Mouse (Mus musculus) heart, postnatal 36 days (tissue): ENCODE data around the gene Rcor2. TPM values are rescaled to one million over a fixed set of nuclear protein-coding genes. Genes with fewer than 3 reads are reported as not detected.

Experiments used
- DNase-seq, 2 experiments: peaks; one replicate each; pipeline ENCODE4 v3.0.0; 2021 to 2022
- intact Hi-C: fragments of 180-260 bp; cut with DNase I; formaldehyde crosslinking; loops from one replicate; pipeline ENCODE4 v1.15.1; 2025
- total RNA-seq, 2 experiments: library from RNA; stranded (reverse); gene quantifications; 2 replicates each; pipeline ENCODE4 v1.2.3; 2021

The Rcor2 gene
- total RNA-seq, 2 experiments from 2014 or later: 5.4 to 7.8 TPM

DNA sequence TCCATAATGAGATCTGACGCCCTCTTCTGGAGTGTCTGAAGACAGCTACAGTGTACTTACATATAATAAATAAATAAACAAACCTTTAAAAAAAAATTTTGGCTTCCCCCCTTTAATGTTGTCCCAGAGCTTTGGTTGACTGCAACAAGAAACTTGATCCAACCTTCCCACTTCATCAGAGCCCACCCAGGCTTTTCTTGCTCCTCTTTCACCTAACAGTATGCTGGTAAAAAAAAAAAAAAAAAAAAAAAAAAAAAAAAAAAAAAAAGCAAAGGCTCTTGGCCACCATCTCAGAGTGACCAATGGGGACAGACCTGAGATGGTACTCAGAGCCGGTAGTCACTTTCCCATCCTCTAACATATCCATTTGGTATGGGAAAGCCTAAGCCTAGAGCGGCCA is 21.2 kb downstream of the Rcor2 start:
- no peak for DNase-seq
- intact Hi-C loops: no loop called here

DNA sequence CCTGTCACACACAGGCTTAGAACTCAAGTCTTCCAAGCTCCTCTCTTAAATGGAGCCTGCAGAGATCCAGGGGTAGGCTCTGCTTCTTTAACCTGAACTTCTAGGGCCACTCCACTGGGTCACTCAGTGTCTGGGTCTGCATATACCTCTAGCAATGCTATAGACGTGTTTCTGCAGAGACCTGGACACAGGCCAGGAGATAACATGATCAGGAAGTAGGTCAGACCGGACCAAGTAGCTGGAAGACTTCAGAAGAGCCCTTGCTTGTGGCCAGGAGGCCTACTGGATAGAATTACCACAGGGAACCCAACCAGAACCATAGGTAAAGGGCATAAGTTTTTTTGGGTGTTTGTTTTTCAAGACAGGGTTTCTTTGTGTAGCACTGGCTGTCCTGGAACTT is 22.6 kb downstream of the Rcor2 start:
- intact Hi-C loops: no loop called here
- no peak for DNase-seq

DNA sequence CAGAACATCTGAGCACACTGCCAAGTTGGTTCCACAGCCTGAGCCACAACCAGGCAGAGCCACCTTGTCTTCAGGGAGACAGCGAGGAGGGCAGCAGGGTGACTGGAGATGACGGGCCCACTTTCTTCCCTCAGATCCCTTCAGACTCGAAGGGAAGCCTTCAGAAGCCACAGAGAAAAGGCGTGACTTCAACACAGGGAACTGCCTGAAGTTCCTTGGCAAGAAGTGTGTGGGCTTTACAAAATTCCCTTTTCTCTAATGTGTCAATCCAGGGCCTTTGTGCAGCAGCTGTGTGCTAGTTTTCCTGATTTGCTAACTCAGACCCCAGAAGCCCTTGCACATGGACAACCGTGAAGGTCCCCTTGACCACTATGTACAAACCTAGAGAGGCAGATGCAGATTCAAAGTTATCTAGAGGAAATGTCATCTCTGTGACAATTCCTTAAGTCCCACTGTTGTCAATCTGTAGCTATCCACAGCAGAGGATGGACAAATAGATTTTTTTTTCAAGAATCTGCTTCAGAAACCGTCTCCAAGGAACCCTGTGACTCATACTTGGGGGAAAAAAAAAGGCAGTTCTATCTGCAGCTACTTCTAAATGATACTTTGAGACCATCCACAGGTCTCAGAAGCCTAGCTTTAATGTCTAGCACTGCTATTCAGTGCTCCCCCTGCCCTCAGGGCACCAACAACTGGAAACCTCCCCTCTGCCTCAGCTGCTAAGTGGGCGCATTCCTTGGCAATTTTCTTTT is 25.0 kb downstream of the Rcor2 start:
- DNase-seq: no peak
- intact Hi-C loops: no loop called here

DNA sequence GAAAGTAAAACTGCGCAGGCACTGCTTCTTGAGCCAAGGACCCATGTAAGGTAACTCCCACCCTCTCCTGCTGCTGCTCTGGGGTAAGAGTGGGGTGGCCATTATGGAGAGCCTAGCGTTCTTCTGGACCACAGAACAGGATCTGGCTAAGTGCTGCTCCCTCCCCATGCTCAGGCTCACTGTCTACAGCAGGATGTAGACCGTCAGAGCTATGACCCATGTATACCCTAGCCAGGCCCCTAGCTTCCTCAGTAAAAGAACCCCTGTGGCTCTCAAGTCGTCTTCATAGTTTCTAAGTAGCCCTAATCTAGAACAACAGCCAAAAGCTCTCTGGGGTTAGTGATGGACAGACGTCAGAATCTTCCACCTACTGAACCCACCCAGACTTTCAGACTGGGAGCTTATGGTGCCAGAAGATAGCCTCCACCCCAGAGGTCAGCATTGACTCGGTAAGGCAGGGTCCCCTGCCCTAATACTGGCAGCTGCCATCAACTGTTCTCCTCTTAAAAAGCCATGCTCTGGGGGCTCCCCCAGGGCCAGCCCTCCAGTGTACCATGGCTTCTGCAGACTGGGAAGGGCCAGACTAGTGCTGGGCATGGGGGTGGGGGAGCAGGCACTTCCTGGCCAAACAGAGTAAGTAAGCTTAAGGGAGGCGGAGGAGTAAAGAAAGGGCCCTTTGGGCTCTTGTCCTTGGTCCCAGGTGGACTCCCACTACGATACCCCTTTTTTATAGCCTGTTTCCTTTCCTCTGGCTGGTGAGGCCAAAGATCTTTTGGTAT is 27.2 kb downstream of the Rcor2 start:
- intact Hi-C loops: no loop called here

DNA sequence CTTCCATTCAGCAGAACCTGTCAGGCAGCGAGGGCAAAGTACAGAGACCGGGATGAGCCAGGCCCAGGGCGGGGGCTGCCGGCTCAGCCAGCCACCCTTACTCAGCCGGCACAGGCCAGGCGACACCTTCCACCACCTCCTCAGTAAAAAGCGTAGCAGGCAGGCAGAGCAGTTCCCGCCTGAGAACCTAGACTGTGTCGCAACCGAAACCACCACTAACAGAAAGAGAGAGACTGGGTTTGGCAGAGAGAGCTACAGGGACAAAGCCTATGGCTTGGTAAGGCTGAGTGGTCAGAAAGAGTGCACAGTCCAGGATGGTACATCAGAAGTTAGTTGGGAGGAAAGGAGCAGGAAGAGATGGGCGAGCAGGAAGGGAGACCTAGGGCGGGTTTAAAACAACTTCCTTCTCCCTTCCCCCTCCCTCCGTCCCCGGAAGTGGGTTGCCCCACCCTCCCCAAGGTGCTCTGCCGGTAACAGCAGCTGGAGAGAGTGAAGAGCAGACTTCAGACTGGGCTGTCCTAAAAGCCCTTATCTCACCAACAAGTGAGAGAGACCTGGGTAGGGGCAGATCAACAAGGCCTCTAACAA is 28.0 kb downstream of the Rcor2 start:
- peak in 1 of 2 experiments; percentile 33 for DNase-seq
- intact Hi-C loops: no loop called here

More for the DNA sequence above, 27.2 kb downstream of the Rcor2 start:
- no peak for DNase-seq

DNA sequence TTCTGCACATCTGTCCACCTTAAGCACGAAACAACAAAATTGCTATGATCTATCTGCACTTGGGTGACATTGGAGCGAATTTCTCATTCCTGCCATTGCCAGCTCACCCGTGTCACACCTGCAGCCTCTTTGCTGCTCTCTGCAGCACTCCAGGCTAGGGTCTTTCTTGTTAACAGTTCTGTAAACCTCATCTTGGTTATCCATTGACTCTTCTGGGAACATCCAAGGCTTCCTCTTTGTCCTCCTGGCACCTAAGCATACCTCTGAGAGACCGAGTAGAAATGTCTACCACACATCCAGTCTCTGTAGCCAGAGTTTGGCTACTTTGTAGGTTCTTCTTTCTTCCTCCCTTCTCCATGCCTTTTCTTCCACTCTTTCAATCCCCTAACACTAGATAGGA is 28.8 kb downstream of the Rcor2 start:
- intact Hi-C loops: no loop called here
- no peak for DNase-seq

DNA sequence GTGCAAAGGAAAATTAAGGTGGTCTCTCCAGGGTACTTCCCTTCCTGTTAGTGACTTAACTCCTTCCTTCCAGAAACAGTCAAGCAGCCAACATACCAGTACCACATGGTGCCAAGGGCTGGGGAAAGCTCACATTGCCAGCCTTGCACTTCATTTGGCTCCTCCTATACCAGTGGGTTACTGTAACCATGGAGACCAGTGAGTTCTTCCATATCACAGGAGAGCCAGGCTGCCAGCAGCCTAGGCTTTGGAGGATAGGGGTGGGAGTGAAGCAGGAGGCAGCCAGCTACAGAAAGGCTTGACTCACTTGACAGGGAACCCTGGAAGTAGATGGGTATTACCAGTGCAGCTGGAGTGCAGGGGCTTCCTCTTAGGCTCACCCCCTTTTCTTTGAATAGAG is 31.9 kb downstream of the Rcor2 start:
- intact Hi-C loops: no loop called here
- DNase-seq: no peak

DNA sequence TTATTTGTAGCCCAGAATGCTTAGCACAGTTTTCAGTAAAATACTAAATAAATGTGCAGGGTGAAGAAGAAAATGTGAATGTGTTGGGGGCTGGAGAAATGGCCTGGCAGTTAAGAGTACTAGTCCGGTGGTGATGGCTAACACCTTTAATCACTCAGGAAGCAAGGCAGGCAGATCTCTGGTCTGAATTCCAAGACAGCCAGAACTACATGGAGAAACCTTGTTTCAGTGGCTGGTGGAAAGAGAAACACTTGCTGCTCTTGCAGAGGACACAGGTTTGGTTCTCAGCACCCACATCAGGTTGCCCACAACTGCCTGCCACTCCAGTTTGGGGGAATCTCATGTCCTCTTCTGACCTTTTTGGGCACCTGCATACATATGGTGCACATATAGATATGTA is 33.0 kb downstream of the Rcor2 start:
- DNase-seq: no peak
- intact Hi-C loops: loop anchor here (5.0 kb wide), 1 partner anchor 37 kb away; no protein-coding TSS in a partner anchor

DNA sequence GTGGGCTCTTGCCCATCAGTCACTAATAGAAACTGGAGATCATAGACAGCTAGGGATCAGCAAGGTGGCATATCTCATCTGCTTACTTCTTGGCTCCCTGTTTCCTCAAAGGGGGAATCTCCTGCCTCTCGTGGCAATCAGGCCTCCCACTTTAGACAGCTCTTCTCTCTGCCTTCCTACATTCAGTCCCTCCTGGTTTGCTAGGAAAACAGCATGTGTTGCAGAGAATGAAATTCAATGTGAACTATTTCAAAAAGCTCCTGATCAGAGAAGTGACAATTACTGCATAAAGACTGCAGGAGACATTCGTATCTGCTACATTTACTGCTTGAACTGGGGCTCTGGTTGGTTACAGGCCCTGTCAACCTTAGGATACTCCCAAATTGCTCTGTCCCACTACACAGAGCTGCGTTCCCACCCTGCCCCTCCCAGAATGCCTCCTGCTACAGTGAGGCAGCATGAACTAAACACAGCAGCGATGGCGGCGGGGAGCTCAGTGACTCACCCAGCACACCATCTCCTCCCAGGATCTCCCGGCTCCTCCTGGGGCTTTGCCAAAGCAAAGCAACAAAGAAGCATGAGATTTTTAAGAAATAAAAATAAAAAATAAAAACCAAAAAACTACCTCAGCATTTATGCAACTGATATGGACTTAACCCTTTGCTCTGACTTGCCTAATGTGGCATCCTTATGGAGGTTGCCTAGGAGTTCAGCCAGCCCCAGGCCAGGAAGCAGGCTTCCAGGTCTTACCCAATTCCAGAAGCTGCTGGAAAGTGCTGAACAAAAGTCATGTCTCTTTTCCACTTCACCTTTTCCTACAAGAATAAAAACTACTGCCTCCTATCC is 34.7 kb downstream of the Rcor2 start:
- DNase-seq: no peak
- intact Hi-C loops: loop anchor here (5.0 kb wide), 1 partner anchor 35 kb away; no protein-coding TSS in a partner anchor

DNA sequence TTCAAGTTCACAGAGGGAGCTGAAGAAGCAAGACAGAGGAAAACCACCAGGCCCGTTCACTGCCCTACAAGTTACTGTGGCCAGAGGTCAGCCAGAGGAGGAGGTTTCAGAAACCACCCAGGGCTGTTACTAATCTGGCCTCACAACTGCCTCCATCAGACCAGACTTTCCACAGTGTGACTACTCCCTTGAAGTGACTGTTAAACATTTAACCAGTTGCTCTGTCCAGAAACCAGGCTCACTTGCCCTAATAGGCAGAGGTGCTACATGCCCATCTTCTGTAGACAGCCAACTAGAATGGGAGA is 35.3 kb downstream of the Rcor2 start:
- DNase-seq: no peak
- intact Hi-C loops: loop anchor here (5.0 kb wide), 1 partner anchor 35 kb away; no protein-coding TSS in a partner anchor

DNA sequence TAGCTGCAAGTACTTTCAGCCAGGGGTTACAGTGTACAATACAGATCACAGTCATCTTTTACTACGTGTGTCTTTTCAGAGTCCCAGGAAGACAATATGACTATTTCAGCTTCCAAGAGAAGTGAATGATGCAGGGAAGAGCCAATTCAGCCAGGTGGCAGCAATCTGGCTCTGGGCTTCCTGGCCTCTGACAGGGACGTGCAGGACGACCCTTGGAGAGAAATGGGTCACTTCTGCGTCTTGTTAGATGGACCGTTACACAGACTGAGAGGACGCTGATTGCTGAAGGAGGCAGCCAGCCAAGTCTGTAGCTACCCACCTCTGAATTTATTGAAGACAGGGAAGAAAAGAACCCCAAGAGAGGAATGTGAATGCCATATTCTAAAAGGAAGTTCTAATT is 36.7 kb downstream of the Rcor2 start:
- intact Hi-C loops: loop anchor here (5.0 kb wide), 1 partner anchor 34 kb away; no protein-coding TSS in a partner anchor
- no peak for DNase-seq

DNA sequence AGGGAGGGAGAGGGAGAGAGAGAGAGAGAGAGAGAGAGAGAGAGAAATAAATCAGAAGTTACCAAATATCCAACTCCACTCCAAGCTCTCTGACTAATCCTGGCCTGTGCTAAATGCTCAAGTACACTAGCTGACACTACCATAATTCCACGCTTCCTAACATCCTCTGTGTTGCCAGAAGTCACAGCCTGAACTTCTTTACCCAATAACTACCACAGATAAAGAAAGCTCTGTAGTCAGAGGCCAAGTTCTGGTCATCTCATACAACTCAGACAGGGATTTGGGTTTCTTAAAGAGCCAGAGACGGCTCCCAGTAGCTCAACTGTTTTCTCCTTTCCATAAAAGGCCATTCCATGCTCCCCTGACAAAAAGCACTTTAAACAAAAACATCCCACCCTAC is 37.7 kb downstream of the Rcor2 start:
- no peak for DNase-seq
- intact Hi-C loops: loop anchor here (5.0 kb wide), 1 partner anchor 32 kb away; no protein-coding TSS in a partner anchor

DNA sequence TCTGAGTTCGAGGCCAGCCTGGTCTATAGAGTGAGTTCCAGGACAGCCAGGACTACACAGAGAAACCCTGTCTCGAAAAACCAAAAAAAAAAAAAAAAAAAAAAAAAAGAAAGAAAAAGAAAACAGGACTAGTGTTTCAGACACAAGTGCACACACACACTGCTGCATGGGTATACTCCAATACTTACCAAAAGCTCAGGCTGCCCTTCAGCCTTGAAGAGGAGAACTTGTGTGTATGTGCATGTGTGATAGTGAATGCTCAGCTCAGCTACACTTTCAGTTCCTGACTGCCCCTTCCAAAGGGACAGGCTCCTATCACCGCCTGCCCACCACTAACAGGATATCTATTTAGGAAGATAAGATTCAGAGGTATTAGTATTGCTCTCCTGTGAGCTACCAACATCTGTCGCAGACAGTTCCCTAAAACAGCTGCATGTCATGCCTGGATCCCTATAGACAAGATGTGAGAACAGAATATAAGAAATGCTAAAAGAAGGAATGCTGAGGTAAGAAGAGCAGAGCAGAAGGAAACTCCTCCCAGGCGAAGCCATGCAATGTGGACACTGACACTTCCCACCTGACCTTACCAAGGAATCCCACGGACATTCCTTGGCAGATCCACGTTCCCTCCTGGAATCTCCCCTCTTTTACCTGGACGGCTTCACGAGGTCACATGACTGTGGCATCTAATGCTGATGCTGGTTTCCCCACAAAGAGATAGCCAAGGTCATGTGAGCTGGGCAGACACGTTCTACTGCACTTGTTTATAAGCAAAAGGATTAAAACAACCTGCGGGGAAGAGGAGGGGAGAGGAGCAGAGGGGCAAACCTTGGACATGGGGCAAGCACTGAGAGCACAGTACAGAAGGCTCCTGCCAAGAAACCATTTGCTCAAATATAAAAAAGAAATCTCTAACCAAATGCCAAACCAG is 38.5 kb downstream of the Rcor2 start:
- no peak for DNase-seq
- intact Hi-C loops: no loop called here

DNA sequence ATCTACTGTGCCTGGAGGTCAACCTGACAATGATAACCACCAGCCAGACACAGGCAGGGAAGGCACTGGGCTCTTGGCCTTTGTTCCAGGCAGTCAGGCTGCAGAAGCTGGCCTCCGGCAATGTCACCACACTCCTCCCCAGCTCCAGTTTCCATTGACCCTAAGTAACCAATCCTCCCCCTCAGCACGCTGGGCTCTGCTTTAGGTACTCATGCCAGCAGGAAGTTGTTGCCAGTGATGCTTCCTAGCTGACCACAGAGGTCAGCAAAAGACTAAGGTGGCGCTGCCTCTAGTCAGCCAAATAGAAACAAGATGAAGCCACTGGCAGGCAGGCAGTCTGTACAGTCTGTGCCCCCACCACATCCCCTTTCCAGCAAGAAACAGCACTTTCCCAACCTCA is 39.8 kb downstream of the Rcor2 start:
- DNase-seq: peak; percentile 32 to 35
- intact Hi-C loops: no loop called here

DNA sequence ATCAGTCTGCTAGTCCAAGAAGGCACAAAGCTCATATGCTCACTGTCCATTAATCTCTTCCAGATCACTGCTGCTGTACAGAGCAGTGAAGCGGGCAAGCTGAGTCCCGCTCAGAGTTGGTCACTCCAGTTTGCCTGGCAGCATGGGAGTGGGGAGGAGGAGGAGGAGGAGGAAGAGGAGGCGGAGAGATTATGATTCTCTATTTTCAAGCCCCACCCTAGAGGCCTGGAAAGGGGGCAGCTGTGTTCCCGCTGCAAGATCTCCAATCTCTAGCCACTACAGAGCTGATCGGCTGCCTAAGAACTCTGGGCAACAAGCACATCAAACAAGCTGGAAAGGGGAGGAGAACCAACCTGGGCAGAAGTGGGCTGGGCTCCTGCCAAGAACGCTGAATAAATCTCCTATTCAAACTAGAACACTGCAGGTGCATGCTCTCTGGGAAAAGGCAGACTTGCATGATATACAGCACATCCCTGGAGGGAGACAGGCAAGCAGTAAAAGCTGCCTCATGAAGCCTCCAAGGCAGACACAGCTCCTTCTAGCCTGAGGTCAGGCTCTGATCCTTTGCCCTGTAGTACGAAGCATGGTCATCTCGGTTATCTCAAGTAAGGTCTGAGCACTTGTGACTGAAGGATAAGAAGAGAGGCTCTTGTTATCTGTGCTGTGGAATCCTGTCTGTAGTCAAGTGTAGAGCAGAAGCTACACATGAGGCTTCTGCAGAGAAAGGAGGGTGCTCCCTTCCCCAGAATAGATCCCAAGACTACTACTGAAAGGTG is 41.1 kb downstream of the Rcor2 start:
- DNase-seq: peak in 1 of 2 experiments; percentile 31
- intact Hi-C loops: no loop called here

DNA sequence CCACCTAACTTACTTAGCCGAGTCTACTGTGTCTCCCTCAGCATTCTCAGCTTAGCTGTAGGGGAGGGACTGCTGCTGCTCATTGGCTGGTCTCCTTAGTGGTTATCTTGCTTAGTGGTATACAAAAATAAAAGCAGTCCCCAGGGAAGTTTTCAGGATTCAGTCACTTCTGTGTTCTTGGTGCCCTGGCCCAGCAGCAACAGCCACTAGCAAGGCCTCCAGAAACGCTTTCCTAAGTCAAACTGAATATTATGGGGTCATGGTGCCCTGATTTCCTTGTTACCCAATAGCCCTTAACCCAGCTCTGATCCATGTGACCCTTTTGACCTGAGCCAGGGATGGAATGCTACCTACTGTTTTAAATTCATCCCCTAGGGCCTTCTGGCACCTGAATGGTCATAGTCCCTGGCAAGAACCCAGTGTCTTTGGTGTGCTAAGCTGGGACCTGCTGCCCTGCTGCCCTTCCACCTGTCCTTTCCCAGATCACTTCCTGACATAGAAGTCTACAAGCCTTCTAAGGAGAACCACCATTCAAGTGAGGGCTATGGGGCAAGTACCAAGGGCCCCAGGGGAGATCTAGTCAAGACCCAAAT is 42.7 kb downstream of the Rcor2 start:
- intact Hi-C loops: loop anchor here (2.0 kb wide), 1 partner anchor 31 kb away; the partner anchor contains the start of gene Mark2
- DNase-seq: no peak

DNA sequence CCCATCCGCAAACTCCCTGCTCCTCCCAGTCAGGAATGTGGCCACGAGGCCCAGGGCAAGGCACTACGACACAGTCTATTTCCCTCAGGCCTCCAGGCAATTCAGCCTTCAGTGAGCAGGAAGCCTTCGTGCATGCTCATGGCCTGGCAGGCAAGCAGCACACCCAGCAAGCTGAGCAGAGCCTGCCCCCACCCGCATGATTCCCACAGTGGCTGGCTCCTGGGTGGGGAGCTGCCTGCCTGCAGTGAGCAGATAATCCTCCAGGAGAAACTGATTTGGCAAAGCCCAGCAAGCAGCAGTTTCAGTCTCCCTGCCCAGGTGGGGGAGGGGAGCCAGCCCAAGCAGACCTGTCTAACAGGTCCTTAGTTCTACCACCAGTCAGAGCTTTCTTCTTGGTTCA is 43.6 kb downstream of the Rcor2 start:
- peak; percentile 39 to 48 for DNase-seq
- intact Hi-C loops: loop anchor here (2.0 kb wide), 1 partner anchor 30 kb away; the partner anchor contains the start of gene Mark2

DNA sequence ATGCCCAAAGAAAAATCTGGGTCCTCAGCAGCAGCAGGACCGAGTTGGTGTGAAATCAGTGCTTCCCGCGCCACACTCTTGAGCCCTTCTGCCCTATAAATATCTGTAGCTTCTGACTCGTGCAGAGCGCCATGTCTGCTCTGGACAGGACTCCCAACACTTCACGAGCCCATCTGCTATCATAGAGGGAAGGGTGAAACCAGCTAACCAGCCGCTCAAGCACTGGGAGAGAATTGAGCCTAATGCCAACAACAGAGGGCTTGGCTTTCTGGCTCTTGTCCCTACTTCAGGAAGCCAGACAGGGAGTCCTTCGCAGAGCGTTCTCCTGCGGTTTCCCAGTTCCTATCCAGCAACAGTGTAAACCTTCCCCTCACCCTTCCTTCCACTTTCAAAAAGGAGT is 44.2 kb downstream of the Rcor2 start:
- peak; percentile 37 to 52 for DNase-seq
- intact Hi-C loops: loop anchor here (2.0 kb wide), 1 partner anchor 29 kb away; the partner anchor contains the start of gene Mark2
